Mouse (Mus musculus) heart, postnatal 36 days (tissue): ENCODE results near the gene Mtln. TPM values are rescaled to one million over a fixed set of nuclear protein-coding genes. Genes with fewer than 3 reads are reported as not detected.

Experiments
- DNase-seq, 2 experiments: peaks; one replicate each; pipeline ENCODE4 v3.0.0; 2021 to 2022
- intact Hi-C: fragments of 180-260 bp; cut with DNase I; formaldehyde crosslinking; loops from one replicate; pipeline ENCODE4 v1.15.1; 2025
- total RNA-seq, 2 experiments: library from RNA; stranded (reverse); gene quantifications; 2 replicates each; pipeline ENCODE4 v1.2.3; 2021

Gene Mtln
- 10 to 100 TPM; 53.7 to 56.8 TPM for total RNA-seq

GRCm38 (mm10) chr2:127791919-127792603, at the start of gene Mtln:
TSS of gene Mtln (minus strand) at chr2:127792488.
- intact Hi-C loops, result no loop called here

GRCm38 (mm10) chr2:127841402-127841801, 49.1 kb upstream of the Mtln start:
- no peak for DNase-seq
- intact Hi-C loops, result loop anchor here (5.0 kb wide), 1 partner anchor 234 kb away; no protein-coding TSS in a partner anchor

More at GRCm38 (mm10) chr2:127791919-127792603, at the start of gene Mtln:
- peak; percentile 83 to 86 for DNase-seq

- intact Hi-C loops, result no loop called here
Measured at GRCm38 (mm10) chr2:127839425-127839824, 47.1 kb upstream of the Mtln start.

GRCm38 (mm10) chr2:127838576-127838975, 46.3 kb upstream of the Mtln start, which contains the start of gene Acoxl:
TSS of gene Acoxl (plus strand) at chr2:127838876.
- intact Hi-C loops, result no loop called here
- no peak for DNase-seq

More at GRCm38 (mm10) chr2:127839425-127839824, 47.1 kb upstream of the Mtln start:
- DNase-seq, result no peak

- intact Hi-C loops, result no loop called here
- no peak for DNase-seq
Measured at GRCm38 (mm10) chr2:127832833-127833190, 40.5 kb upstream of the Mtln start.

- DNase-seq, result no peak
- intact Hi-C loops, result no loop called here
Measured at GRCm38 (mm10) chr2:127832103-127832832, 40.0 kb upstream of the Mtln start.

- intact Hi-C loops, result no loop called here
- DNase-seq, result peak; percentile 89 to 94
Measured at GRCm38 (mm10) chr2:127831401-127832102, 39.3 kb upstream of the Mtln start, which contains the start of gene Bub1. TSS of gene Bub1 (minus strand) at chr2:127831865.

GRCm38 (mm10) chr2:127789651-127790270, 2.5 kb downstream of the Mtln start:
- DNase-seq, result no peak
- intact Hi-C loops, result no loop called here

- intact Hi-C loops, result no loop called here
- DNase-seq, result no peak
Measured at GRCm38 (mm10) chr2:127789138-127789537, 3.1 kb downstream of the Mtln start.

GRCm38 (mm10) chr2:127788440-127789116, 3.7 kb downstream of the Mtln start, which contains the start of gene Nphp1:
TSS of gene Nphp1 (minus strand) at chr2:127788897.
- peak; percentile 84 to 87 for DNase-seq
- intact Hi-C loops, result no loop called here

GRCm38 (mm10) chr2:127787226-127787625, 5.1 kb downstream of the Mtln start:
- no peak for DNase-seq
- intact Hi-C loops, result no loop called here

- intact Hi-C loops, result no loop called here
- no peak for DNase-seq
Measured at GRCm38 (mm10) chr2:127778451-127778850, 13.8 kb downstream of the Mtln start.

- DNase-seq, result no peak
- intact Hi-C loops, result no loop called here
Measured at GRCm38 (mm10) chr2:127775013-127775412, 17.3 kb downstream of the Mtln start.

GRCm38 (mm10) chr2:127774578-127774941, 17.7 kb downstream of the Mtln start:
- intact Hi-C loops, result no loop called here
- no peak for DNase-seq

- DNase-seq, result no peak
- intact Hi-C loops, result no loop called here
Measured at GRCm38 (mm10) chr2:127773938-127774577, 18.2 kb downstream of the Mtln start.

- no peak for DNase-seq
- intact Hi-C loops, result no loop called here
Measured at GRCm38 (mm10) chr2:127761587-127761986, 30.7 kb downstream of the Mtln start.

- intact Hi-C loops, result no loop called here
- DNase-seq, result no peak
Measured at GRCm38 (mm10) chr2:127760429-127761000, 31.8 kb downstream of the Mtln start.

- DNase-seq, result no peak
- intact Hi-C loops, result no loop called here
Measured at GRCm38 (mm10) chr2:127760014-127760413, 32.3 kb downstream of the Mtln start.
